Mouse (Mus musculus) adrenal gland, postnatal 36 days (tissue): ENCODE measurements around the gene Syt17. TPM values are rescaled to one million over a fixed set of nuclear protein-coding genes. Genes with fewer than 3 reads are reported as not detected.

Experiments used
- DNase-seq, 2 experiments: peaks; one replicate each; pipeline ENCODE4 v3.0.0; 2021; ENCODE audit warnings: mixed read lengths in 1 of 2
- total RNA-seq, 2 experiments: library from RNA; stranded (reverse); gene quantifications; 2 replicates each; pipeline ENCODE4 v1.2.3; 2021

Syt17 gene
- total RNA-seq, 2 experiments from 2014 or later = 4.7 to 5.7 TPM

DNA sequence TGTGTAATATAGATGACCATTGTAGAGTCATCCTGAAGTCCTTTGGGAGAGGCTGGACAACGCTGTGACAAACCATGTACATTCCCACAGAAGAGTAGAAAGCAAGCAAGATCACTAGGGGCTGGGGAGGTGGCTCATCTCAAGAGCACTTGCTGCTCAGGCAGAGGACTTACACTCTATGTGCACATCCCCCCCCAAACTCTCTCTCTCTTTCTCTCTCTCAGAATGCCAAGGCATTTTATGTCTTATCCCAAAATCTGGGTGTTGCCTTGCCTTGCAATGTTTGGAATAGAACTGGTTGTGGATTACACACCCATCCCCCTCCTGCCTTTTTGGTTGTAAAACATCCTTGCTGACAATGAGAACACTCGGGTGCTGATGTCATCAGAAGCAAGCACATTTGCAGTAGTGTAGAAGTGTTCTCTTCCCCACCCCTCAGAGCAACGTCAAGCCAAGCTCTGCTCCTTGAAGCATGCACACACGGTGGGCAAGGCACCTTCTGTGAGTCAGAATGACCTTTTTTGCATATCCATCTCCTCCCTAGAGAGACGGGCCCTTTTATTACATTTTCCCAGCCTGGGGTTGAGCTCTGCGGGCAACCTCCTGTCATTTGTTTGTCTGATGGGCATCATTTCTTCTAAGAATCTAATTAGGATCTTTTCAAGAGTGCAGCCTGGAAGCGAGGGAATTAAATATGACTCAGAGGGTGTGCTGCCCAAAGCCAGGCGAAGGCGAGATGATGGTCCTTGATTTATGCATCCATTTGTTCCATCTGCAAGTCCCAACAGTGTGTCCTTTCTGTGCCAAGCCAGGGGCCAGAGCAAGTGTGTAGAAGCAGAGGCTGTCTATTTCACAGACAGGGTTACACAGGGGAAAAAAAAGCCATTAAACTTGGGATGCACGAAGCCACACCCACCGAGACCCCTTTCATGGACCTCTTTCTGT is 15.1 kb upstream of the Syt17 start:
- DNase-seq = no peak

DNA sequence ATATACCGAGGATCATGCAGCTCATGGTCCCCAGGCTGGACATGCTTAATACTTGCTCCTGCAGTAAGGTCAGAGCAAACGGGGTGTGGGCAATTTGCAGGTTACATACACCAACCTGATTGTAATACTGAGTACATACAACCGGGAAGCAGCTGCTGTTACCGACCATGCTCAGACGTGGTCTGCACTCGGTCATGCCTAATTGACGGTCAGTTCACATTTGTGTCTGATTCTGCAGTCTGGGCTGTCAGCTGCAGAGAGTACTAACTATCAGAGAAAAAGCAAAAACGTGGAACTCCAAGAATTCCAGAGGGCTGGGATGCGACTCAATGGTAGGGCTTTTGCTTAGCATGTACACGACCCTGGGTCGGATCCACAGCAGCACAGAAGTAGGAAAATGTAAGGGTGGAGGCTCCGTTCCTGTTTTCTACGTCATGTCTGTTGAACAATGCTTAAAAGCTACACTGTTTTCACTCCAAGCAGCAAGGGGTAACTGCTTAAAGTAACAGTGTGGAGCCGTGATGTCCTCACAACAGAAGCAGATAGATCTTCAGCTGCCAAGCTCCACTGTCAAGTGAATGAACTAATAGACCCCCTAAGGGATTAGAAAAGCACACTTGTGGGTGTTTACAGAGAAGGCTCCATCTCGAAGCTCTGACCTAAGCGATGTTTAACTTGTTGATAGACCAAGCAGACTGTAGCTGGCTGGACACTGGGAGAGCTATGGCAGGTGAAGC is 13.5 kb upstream of the Syt17 start:
- no peak for DNase-seq

DNA sequence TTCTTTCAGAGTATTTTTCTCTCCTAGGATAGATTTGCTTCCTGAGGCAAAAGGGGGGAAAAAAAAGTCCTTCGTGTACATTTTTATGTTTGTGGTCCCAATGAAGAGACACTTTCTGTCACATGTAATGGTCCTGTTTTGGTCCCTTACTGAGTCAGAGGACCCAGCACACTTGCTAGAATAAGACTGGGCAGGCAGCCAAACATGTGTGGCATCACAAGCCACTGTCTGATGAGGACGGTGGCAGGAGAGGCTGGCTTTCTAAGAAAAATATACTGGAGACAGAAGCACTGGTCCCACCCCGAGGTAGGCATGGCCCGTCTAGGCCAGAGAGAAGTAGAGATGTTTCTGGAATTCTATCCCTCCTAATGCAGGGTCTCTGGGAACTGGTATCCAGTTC is 5.7 kb upstream of the Syt17 start:
- no peak for DNase-seq

DNA sequence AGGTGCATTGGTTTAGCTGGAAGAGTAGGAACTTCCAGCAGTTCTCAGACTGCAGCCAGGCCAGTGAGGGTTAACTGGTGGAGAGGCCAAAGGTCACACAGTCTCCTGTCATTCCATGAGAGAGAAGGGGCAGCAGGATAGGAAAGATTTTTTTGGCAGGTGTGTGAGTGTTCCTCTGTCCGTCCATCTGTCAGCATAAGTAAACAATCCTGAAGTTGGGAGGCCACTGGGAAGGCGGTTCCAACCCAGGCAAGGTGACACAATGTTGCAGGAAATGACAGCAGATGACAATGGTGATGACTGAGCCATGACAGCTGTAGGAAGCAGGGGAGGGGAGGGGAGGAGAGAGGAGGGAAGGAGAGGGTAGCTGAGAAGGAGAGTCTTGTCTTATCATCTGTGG is 4.9 kb upstream of the Syt17 start:
- DNase-seq = no peak

DNA sequence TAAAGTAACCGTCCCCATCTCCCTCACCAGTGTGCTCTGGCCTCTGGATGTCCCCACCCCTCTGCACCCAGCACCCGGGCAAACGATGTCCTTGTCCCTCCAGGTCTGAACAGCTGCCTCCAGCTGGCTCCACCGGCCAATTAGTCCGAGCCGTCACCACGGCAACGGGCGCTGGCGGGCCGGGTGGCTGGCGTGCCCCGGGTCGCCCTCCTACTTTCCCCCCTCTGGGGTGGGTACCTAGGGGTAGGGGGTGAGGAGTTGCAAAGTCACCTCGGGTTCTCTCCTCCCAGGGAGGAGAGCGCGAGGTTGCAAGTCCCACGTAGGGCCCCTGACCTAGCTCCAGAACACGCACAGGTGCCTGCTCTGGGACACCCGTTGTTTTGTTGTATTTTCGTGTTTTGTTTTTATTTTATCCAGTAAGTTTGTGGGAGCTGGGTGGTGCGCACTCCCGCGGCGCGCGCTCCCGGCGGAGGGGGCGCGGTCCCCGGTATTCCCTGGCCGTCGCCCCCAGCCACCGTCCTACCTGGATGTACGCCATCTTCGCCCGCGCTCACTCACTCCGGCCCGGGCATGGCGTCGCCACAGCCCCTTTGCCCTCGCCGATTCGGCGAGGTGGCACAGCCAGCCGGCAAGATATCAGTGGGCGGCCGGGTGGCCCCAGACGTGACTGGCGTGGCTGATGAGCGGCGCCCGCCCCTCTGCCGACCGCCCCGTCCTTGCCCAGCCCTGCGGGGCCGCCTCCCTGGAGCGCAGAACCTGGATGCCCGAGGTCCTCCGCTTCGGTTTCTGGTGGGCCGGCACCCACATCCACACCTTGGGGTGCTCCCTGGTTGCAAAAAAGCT is 510 bp downstream of the Syt17 start:
- DNase-seq = peak; percentile 43 to 57

DNA sequence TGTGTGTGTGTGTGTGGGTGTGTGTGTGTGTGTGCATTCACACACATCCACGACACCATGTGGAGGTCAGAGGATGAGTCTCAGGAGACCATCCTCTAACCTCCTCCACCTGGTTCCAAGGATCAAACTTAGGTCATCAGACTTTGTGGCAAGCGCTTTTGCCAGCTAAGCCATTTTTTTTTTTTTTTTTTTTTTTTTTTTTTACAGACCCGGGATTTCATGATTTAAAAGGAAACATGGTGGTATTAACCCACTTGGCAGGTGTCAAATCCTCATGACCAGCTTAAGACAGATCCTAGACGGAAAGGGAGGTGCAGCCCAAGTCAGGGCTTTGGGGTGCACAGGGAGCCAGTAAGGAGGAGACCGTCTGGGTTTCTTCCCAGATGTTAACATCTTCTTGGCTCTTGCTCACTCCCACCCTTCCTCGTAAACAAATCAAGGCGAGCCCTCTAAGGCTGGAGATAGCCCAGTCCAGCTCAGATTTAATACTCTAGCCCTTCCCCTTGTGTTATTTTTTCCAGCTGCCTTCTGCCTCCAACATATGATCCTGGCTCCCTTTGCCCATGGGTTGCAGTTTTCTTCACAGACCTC is 4.0 kb downstream of the Syt17 start:
- DNase-seq = no peak

DNA sequence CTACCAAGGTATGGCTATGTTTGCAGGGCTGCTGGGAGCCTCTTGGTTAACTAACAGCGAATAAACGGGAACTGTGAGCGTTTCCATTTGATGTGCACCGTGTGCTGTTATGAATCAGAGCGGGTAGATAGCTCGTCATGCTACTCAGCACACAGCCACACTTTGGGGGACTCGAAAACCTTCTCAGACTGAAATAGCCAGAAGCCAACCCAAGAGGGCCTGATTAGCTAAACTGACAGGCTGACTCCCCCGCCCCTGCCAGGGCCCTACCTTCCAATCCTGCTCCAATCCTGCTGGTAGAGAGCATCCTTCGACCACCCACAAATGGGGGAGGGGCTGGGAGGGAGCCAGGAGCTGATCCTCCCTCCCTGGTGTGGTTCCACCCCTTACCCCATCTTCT is 4.7 kb downstream of the Syt17 start:
- no peak for DNase-seq

DNA sequence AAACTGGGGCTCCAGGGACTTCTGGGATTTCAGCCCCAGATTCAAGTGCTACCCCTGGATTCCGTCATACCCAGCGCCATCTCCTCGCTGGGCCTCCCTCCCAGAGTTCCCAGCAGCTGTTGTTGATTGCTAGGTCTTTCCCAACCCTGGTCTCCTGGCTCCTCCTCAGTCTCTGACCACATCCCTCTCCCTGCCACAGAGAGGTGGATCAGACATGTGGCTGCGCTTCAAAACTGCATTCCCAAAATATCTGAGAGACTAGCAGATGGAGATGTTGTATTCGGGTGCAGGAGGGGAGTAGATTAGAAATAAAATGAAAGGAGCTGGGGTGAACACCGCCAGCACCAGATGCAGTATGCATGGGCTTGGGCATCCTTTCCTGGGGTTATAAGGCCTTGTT is 6.5 kb downstream of the Syt17 start:
- no peak for DNase-seq

DNA sequence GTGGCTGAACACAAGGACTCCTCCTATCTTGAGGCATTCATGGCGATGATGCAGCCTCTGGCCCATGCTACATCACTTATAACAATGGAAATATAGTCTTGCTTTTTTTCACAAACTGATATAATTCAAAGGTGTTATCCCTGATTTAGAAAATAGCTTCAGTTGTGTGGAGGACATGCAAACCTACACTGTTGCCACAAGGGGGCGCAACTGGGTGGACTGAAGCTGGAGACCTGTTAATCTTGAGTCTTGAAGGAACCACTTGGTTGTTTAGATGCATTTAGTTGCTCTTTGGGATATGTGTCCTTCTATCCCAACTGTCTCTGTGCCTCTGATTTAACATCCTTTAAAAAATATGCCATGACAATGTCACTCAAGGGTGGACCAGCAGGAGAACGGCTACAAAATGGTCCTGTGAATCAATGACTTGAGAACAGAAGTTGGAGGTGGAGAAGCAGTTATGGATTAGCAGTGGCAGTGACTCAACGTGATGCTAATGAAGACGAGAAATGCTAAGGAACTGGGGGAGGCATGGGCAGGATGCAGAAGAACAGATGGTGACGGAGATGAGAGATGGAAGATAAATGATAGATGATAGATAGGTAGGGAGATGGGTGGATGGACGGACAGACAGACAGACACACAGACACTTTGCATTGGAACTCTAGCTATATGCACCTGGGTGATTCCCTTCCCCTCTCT is 10.8 kb downstream of the Syt17 start:
- DNase-seq = peak; percentile 37 to 38

DNA sequence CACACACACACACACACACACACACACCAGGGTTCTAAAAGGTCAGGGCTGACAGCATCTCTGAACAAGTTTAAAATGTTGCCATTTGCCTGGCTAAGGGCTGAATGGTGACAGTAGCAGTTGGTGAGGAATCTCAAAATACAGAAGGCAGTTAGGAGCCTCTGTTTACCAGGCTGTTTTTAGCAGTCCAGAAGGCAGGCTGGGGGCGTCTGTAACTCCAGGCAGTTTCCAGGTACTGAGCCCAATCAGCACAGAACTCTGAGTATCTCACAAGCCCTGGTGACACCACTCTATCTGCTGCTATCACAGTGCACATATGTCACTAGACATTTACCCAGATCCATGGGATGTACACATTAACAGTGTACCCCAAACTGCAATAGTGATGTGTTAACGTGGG is 19.1 kb downstream of the Syt17 start:
- DNase-seq = peak in 1 of 2 experiments; percentile 23

DNA sequence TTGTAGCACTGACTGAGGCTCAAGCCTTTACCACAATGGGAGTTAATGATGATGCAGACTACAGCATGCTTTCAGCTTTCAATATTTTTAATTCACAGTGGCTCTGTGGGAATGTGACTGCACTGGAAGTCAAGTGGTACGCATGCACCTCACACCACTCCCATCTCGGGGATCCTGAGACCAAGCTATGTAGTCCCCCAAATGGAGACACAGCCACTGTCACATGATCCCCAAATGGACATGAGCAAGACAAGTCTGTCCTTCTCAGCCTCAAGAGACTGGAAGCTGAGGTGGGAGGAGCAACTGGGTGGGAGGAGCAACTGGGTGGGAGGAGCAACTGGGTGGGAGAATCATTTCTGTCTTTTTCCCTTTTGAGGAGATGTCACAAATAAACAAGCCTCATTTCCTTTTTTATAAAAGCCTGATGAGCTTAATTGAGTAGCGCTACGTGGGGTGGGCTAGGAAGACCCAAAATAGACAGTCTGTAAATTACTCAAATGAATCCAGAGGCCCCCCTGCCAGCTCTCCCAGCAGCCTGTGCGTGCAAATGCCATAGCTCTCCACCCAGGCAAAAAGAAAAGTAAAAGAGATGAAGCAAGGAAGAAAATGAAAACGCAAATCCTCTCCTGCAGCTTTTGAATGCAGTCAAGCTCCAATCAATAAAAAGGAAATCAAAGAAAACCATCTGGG is 28.4 kb downstream of the Syt17 start:
- DNase-seq = no peak

DNA sequence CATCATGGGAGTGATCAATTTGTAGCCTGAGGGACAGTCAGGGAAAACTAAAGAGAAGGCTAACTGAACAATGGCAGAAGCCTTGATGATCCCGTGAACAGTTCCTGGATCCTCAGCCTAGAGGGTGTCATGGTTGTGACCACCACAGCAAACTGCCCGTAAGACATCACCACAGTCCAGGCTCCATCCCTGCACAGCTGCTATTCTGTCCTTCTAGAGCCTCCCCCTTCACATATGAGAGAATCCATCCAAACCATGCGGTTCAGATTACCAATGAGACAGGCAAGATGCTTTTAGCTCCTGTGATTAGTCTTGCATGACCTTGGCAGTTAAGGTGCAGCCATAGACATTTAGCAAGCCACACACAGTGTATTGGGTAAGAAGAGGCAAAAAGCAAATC is 33.8 kb downstream of the Syt17 start:
- no peak for DNase-seq

DNA sequence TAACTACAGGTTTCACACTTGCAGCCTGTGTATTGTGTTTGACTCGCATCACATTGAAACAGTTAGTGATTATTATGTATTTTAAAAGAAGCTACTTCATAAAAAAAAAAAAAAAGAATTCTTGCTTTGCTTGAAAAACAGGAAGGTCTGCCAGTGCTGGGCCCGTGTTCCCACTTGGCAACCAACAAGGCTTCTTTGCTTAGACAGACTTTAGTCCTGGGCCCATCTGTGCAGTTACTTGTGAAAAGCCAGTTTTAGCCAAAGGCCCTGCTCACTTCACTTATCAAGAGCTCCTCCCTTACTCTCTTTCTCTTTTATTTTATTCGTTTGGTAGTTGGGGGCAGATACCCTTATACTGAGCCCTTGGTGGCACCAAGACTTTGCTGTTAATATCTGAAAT is 36.1 kb downstream of the Syt17 start:
- DNase-seq = no peak

DNA sequence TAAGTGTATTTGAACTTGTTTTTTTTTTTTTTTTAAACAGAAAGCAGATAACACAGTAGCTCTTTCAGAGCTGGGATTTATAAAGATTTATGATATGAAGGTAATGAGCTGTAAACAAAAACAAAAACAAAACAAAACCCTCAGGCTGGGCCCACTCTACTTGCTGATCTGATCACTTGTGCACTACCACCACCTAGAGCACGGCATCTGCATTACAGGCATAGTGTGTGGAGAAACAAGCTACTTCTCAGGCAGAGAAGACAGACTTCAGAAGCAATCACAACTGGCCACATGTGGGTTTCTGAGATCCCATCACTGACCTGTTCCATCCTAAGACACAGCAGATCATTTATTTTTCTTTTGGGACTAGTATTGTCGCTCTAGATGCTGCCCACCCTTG is 38.6 kb downstream of the Syt17 start:
- DNase-seq = peak; percentile 5 to 8

DNA sequence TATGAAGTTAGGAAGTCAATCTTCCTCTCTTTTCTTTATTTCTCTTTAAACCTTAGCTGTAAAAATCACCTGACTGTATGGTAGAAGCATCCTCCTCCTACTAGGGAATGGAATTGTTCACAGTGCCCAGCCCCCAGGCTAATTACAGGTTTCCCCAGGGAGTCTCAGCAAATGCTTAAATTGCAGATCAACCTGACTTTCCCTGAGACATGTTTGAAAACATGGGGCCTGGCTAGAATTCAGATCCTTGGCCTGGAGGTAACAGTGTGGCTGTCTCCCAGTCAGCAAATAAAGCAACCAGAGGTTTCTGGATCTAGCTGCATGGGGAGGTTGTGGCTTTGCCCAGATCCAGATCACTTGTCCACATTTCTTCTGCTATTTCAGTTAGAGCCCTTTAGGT is 42.8 kb downstream of the Syt17 start:
- no peak for DNase-seq

DNA sequence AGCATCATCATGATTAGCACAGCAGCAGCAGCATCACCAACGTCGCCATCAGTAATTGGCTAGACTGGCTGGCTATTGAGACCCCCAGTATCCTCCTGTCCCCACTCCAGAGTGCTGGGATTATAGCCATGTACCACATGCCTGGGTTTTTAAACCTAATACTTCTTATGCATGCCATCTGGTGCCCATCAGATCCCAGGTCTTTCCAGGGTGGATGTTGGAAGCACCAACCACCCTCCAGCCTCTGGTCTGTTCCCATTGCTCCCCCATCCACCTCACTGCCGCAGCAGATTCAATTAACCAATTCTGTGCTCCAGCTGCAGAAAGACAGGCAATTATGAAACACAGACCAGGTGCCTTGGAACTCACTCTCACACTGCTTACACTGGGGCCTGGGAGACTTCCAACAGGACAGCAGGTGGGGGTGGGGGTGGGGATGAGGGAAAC is 45.4 kb downstream of the Syt17 start:
- peak; percentile 1 to 6 for DNase-seq

DNA sequence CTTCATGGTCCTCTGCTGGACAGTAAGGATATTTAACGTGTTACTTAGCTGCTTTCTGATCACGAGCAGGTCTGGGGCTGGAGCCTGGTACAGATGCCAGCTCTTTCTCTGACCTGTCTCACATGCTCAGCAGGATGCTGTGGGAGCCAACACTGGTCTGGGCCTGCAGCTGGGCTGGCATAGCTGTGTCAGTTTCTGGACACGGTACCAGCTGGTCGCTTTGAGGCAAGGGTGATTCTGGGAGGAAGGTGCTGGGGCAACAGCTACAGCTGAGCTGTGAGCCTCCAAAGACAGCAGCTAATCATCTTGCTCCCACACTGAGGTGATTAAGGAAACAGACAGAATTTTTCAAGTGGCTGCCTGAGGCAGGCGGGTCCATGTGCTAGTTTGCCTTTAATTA is 46.1 kb downstream of the Syt17 start:
- no peak for DNase-seq

DNA sequence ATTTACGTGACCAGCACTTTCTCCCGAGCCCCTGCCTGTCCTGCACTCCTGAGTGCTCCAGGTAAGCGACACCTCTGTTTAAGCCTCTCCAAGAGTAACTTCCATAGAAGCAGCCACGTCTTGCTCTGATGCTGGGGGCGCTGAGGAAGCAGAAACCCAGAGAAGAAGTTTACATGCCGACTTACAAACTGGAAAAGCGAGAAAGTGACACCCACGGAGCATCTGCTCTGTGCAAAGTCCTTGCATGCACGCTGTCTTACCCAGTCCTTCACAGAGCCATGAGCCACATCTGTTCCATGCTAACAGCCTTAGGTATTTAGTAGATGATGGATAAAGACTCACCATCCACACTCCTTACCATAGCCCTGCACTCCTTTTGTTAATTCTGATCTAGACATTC is 48.3 kb downstream of the Syt17 start:
- no peak for DNase-seq

DNA sequence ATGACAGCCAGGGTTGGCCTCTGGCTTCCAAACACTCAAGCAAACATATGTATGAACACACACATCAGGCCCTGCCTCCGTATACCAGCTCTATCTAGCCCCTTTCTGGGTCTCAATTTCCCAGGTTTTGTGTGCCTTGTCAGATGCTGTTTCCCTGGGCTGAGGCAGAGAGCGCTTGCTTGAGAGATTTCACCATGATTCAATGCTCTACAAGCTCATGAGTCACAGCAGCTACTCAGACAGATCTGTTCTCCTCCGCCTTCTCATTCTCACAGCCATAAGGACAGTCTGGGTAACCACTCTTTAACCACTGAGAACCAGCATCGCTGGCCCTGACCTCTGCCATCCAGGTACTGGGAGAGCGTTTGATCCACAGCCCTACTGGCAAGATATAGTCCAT is 57.3 kb downstream of the Syt17 start:
- no peak for DNase-seq

DNA sequence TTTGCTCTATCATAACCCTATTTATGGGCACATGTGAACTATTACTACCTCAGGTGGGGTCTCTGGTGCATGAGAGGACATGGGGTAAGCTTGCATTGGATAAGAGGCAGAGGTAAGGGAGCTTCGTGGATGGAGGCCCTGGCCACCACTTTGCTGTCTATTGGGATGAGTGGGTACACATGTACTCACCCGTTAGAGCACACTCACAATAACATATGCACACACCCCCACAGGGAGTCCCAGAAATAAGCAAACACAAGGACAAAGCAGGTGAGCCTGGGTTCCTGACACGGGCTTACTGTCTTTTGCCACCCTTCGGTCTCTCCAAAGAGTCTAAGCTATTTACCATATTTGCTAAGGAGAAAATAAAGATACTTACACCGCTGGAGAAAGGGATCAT is 67.0 kb downstream of the Syt17 start:
- DNase-seq = no peak

DNA sequence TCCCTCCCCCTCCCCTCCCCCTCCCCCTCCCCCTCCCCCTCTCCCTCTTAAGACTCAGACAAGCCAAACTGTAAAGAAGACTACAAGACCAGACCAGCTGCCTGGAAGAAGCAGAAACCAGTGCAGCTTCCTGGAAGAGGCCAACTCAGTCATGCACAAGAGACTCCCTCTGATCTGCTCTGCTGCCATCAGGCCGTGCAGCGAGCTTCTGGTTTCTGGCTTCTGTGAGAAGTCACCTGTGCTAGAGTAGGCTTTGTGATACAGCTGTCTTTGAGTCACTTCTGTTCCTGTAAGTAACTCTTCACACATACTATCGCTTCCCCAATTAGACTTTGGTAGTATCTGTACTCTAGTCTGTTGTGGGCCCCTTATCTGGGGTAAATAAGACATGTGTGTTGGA is 68.0 kb downstream of the Syt17 start:
- no peak for DNase-seq
